Mouse (Mus musculus): ENCODE data around the gene Vangl2. TPM values are rescaled to one million over a fixed set of nuclear protein-coding genes. Genes with fewer than 3 reads are reported as not detected.

Vangl2 gene
- polyA plus RNA-seq, 1 experiment from 2014 or later, result 0.78 TPM

DNA sequence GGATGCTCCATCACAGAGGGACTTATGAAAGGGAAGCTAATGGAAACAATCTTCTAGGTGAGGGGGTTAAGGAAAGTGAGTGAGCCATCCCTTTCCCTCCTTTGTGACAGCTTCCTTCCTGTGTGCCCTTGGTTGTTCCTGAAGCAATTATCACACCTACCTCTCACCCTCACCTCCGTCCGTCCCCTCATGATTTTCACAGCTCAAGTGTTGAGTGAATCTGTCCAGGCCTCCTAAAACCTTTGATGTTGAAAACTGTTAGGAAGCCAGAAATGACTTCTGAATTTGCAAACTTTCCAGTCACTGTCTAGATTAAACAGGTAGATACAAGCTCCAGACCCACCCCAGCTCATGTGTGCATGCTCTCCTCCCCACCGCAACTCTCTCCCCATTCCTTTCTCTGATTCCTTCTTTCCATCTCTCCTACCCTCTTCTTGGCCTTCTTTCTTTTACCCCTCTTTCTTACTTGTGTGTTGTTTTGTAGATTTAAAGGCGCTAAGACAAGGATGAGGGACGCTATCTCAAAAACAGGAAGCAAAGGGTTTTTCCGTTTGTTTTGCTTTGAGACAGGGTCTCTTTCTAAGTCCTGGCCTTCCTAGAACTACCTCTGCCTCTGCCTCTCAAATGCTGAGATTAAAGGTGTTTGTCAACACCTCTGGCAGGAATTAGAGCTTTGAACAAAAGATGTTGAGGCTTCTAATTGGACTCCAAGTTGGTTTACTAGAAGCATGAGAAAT, 62.0 kb downstream of the Vangl2 start:
- WGBS (ENCODE audit: insufficient replicate concordance), result 51% methylated on average over 6 of the region's 6 CpGs
- H3K4me3 ChIP-seq (ENCODE audit: low read depth, low read length), result no peak overlapping the region
- H3K9me3 ChIP-seq (ENCODE audit: low read length), result no peaks in the 10 kb centered on the region
- no peaks in the 10 kb centered on the region for H3K36me3 ChIP-seq (replicated peaks; ENCODE audit: insufficient read depth, low read length)
- no peak for ATAC-seq
- no peak overlapping the region for H3K4me2 ChIP-seq (ENCODE audit: low read depth, low read length)
- TF ChIP-seq CTCF (IDR thresholded peaks at IDR 0.05; ENCODE audit: low read depth) (no peak), EP300 (IDR thresholded peaks at IDR 0.05; ENCODE audit: low read depth) (no peak)
- H3K9ac ChIP-seq (replicated peaks), result no peak overlapping the region
- H3K27ac ChIP-seq (ENCODE audit: low read depth), result no peak overlapping the region
- no peaks in the 10 kb centered on the region for H3K27me3 ChIP-seq (ENCODE audit: insufficient read depth, low read length)
- H3K4me1 ChIP-seq (ENCODE audit: insufficient read depth), result no peaks in the 10 kb centered on the region
- no peak for DNase-seq

DNA sequence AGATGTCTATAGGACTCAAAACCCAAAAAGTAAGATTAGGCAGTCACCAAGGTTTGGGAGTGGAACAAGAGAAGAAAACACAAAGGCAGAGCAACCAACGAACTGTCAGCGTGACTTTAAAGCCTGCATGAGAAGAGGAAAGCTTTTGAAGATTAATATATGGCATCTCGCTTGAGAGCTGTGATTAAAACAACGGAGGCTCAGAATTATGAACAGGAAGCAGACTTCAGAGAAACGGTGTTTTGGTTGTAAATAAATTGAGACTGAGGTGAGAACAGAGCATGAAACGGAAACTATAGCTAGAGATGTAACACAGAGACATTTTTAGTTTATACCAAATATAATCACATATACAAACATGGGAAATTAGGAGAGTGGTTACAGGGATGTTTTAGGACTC, 64.6 kb downstream of the Vangl2 start:
- WGBS (ENCODE audit: insufficient replicate concordance), result 56% methylated on average over 6 of the region's 6 CpGs
- Histone ChIP-seq H3K36me3 (replicated peaks; ENCODE audit: insufficient read depth, low read length) (no peaks in the 10 kb centered on the region), H3K9me3 (ENCODE audit: low read length) (no peaks in the 10 kb centered on the region), H3K4me3 (ENCODE audit: low read depth, low read length) (no peak overlapping the region), H3K27me3 (ENCODE audit: insufficient read depth, low read length) (no peaks in the 10 kb centered on the region), H3K27ac (ENCODE audit: low read depth) (no peak overlapping the region), H3K9ac (replicated peaks) (no peak overlapping the region), H3K4me2 (ENCODE audit: low read depth, low read length) (no peak overlapping the region), H3K4me1 (ENCODE audit: insufficient read depth) (no peaks in the 10 kb centered on the region)
- TF ChIP-seq EP300 (IDR thresholded peaks at IDR 0.05; ENCODE audit: low read depth), result no peak
- TF ChIP-seq CTCF (IDR thresholded peaks at IDR 0.05; ENCODE audit: low read depth), result no peak
- no peak for ATAC-seq
- DNase-seq, result no peak

DNA sequence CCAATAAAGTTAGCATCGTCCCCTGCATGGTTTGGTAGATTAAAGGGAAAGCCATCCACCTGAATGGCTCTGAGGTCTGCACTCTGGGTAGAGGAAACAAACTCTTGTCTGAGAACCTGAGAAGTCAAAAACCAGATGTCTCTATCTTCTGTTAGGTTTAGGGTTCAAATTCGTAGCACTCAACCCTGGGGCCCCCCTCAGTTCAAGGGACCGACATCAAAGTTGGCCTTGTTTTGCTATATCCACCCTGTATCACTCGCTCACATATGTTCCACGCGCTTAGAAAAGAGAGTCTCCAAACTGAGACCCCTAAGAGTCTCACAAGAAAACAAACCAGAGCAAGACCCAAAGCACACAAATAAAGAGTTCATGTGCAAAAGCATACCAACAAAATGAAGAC, 66.5 kb downstream of the Vangl2 start:
- Histone ChIP-seq H3K4me2 (ENCODE audit: low read depth, low read length) (no peak overlapping the region), H3K9ac (replicated peaks) (no peak overlapping the region), H3K4me3 (ENCODE audit: low read depth, low read length) (no peak overlapping the region), H3K27ac (ENCODE audit: low read depth) (no peak overlapping the region), H3K27me3 (ENCODE audit: insufficient read depth, low read length) (no peaks in the 10 kb centered on the region), H3K4me1 (ENCODE audit: insufficient read depth) (no peaks in the 10 kb centered on the region), H3K9me3 (ENCODE audit: low read length) (no peaks in the 10 kb centered on the region), H3K36me3 (replicated peaks; ENCODE audit: insufficient read depth, low read length) (no peaks in the 10 kb centered on the region)
- WGBS (ENCODE audit: insufficient replicate concordance), result 72% methylated on average over 6 of the region's 6 CpGs
- TF ChIP-seq CTCF (IDR thresholded peaks at IDR 0.05; ENCODE audit: low read depth) (no peak), EP300 (IDR thresholded peaks at IDR 0.05; ENCODE audit: low read depth) (no peak)
- ATAC-seq (no peak), DNase-seq (no peak)

DNA sequence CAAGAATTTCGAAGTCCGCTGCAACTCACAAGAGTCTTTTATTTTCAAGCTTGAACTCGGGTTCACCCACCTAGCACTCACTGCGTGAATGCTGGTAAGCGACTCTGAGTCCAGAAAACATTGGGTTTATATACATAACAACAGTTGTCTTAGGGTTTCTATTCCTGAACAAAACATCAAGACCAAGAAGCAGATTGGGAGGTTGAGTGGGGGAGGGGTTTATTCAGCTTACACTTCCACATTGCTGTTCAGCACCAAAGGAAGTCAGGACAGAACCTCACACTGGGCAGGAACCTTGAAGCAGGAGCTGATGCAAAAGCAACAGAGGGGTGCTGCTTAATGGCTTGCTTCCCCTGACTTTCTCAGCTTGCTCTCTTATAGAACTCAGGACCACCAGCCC, 67.5 kb downstream of the Vangl2 start:
- no peak overlapping the region for H3K27ac ChIP-seq (ENCODE audit: low read depth)
- TF ChIP-seq CTCF (IDR thresholded peaks at IDR 0.05; ENCODE audit: low read depth) (no peak), EP300 (IDR thresholded peaks at IDR 0.05; ENCODE audit: low read depth) (no peak)
- WGBS (ENCODE audit: insufficient replicate concordance), result 88% methylated on average over 5 of the region's 5 CpGs
- no peak overlapping the region for H3K4me2 ChIP-seq (ENCODE audit: low read depth, low read length)
- H3K9ac ChIP-seq (replicated peaks), result no peak overlapping the region
- ATAC-seq (no peak), DNase-seq (no peak)
- no peaks in the 10 kb centered on the region for H3K36me3 ChIP-seq (replicated peaks; ENCODE audit: insufficient read depth, low read length)
- H3K9me3 ChIP-seq (ENCODE audit: low read length), result no peaks in the 10 kb centered on the region
- H3K27me3 ChIP-seq (ENCODE audit: insufficient read depth, low read length), result no peaks in the 10 kb centered on the region
- no peak overlapping the region for H3K4me3 ChIP-seq (ENCODE audit: low read depth, low read length)
- no peaks in the 10 kb centered on the region for H3K4me1 ChIP-seq (ENCODE audit: insufficient read depth)

DNA sequence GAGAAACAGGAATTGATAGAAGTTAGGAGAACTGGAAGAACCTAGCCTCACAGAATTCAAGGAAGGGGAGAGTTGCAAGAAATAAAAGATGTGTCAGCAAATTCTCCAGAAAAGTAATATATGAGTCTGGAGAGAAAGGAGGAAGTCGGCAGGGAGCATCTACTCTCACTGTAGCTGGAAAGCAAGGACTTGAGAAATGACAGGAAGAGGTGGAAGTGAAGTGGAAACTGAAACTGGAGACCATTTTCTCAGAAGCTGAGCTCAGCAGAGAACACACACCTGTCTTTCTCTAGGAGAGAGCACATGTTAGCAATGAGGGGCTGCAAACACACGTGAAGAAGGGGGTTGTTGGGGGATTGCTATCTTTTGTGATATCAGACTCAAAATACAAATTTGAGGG, 70.8 kb downstream of the Vangl2 start:
- H3K4me1 ChIP-seq (ENCODE audit: insufficient read depth), result no peaks in the 10 kb centered on the region
- no peak for ATAC-seq
- no peak overlapping the region for H3K27ac ChIP-seq (ENCODE audit: low read depth)
- H3K9ac ChIP-seq (replicated peaks), result no peak overlapping the region
- no peak overlapping the region for H3K4me3 ChIP-seq (ENCODE audit: low read depth, low read length)
- DNase-seq, result no peak
- no peaks in the 10 kb centered on the region for H3K27me3 ChIP-seq (ENCODE audit: insufficient read depth, low read length)
- WGBS (ENCODE audit: insufficient replicate concordance), result 38% methylated on average over 2 of the region's 2 CpGs
- TF ChIP-seq EP300 (IDR thresholded peaks at IDR 0.05; ENCODE audit: low read depth), result no peak
- no peak for TF ChIP-seq CTCF (IDR thresholded peaks at IDR 0.05; ENCODE audit: low read depth)
- no peaks in the 10 kb centered on the region for H3K36me3 ChIP-seq (replicated peaks; ENCODE audit: insufficient read depth, low read length)
- H3K4me2 ChIP-seq (ENCODE audit: low read depth, low read length), result no peak overlapping the region
- H3K9me3 ChIP-seq (ENCODE audit: low read length), result no peaks in the 10 kb centered on the region

DNA sequence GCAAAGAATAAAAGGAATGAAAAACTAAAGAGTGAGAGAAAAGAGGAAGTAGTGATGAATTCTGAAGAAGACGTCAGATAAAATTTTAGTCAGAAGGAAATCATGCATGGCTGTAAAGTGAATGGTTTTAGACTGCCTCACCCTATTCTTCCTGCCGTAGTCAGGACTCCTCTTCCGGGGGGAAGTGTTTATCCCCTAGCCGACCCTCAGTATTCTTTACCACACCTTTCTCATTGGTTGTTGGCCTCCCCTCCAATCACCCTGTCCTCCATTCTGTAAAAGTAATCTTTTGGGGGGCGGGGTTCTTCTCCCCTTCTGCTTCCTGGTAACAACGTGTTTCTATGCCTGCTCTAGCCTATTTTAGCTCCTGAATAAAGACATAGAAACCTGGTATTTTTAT, 73.2 kb downstream of the Vangl2 start:
- H3K27ac ChIP-seq (ENCODE audit: low read depth), result no peak overlapping the region
- DNase-seq (no peak), ATAC-seq (no peak)
- no peaks in the 10 kb centered on the region for H3K4me1 ChIP-seq (ENCODE audit: insufficient read depth)
- no peak overlapping the region for H3K9ac ChIP-seq (replicated peaks)
- H3K4me2 ChIP-seq (ENCODE audit: low read depth, low read length), result no peak overlapping the region
- no peaks in the 10 kb centered on the region for H3K27me3 ChIP-seq (ENCODE audit: insufficient read depth, low read length)
- TF ChIP-seq CTCF (IDR thresholded peaks at IDR 0.05; ENCODE audit: low read depth) (no peak), EP300 (IDR thresholded peaks at IDR 0.05; ENCODE audit: low read depth) (no peak)
- WGBS (ENCODE audit: insufficient replicate concordance), result 41% methylated on average over 6 of the region's 6 CpGs
- H3K9me3 ChIP-seq (ENCODE audit: low read length), result no peaks in the 10 kb centered on the region
- H3K4me3 ChIP-seq (ENCODE audit: low read depth, low read length), result no peak overlapping the region
- H3K36me3 ChIP-seq (replicated peaks; ENCODE audit: insufficient read depth, low read length), result no peaks in the 10 kb centered on the region

Other genes with a start within 250 kb of the Vangl2 start
- 10.8 and 11.2 TPM in 2 replicates for gene Cd84, start 188.7 kb downstream of the Vangl2 start, polyA plus RNA-seq (2015; fragmentation: Nextera tagmentation; extraction: Ambion mirVana)
- gene Gm10521, start 132.8 kb downstream of the Vangl2 start, polyA plus RNA-seq (2015; fragmentation: Nextera tagmentation; extraction: Ambion mirVana), result 0.07 TPM in 1 of 2 replicates, not detected in the other
- gene Slamf6, start 110.9 kb downstream of the Vangl2 start, polyA plus RNA-seq (2015; fragmentation: Nextera tagmentation; extraction: Ambion mirVana), result 6.8 and 7.2 TPM in 2 replicates
- not detected in 2 replicates for gene Nhlh1, start 29.1 kb upstream of the Vangl2 start, polyA plus RNA-seq (2015; fragmentation: Nextera tagmentation; extraction: Ambion mirVana)
- 50.2 and 55.4 TPM in 2 replicates for gene Copa, start 54.1 kb upstream of the Vangl2 start, polyA plus RNA-seq (2015; fragmentation: Nextera tagmentation; extraction: Ambion mirVana)
- 36.7 and 41.8 TPM in 2 replicates for gene Ncstn, start 54.4 kb upstream of the Vangl2 start, polyA plus RNA-seq (2015; fragmentation: Nextera tagmentation; extraction: Ambion mirVana)
- gene Pex19, start 98.3 kb upstream of the Vangl2 start, polyA plus RNA-seq (2015; fragmentation: Nextera tagmentation; extraction: Ambion mirVana), result 85.9 and 91.7 TPM in 2 replicates
- 43.0 and 48.3 TPM in 2 replicates for gene Dcaf8, start 119.6 kb upstream of the Vangl2 start, polyA plus RNA-seq (2015; fragmentation: Nextera tagmentation; extraction: Ambion mirVana)
- gene Pea15a, start 178.4 kb upstream of the Vangl2 start, polyA plus RNA-seq (2015; fragmentation: Nextera tagmentation; extraction: Ambion mirVana), result 14.1 and 14.5 TPM in 2 replicates
- 0.61 and 9.1 TPM in 2 replicates for gene Casq1, start 191.4 kb upstream of the Vangl2 start, polyA plus RNA-seq (2015; fragmentation: Nextera tagmentation; extraction: Ambion mirVana)
- gene Atp1a4, start 230.0 kb upstream of the Vangl2 start, polyA plus RNA-seq (2015; fragmentation: Nextera tagmentation; extraction: Ambion mirVana), result 0.04 and 0.08 TPM in 2 replicates
- gene Igsf8, start 233.2 kb upstream of the Vangl2 start, polyA plus RNA-seq (2015; fragmentation: Nextera tagmentation; extraction: Ambion mirVana), result 12.8 and 13.1 TPM in 2 replicates